In genomic region chr19:18603011-18603410, GRCm38 (mm10) we compare ENCODE assay signal across 16 mouse cellular contexts. TPM values are rescaled to one million over a fixed set of nuclear protein-coding genes. Genes with fewer than 3 reads are reported as not detected.
A peak's percentile ranks its signal among the peaks of the same experiment; 100 is the strongest.
DNase-seq lines count a peak whose midpoint lies in the region; ATAC-seq and TF ChIP-seq lines count a peak whose summit lies in the region.
"Had no signal": no experiment of that assay in that cellular context is flagged by ENCODE, and none has a peak within 500 bp of the region (broad histone marks: within the 10 kb centered on the region; RNA-seq: fewer than 3 reads in every experiment).

No protein-coding gene starts in this region.

- TF ChIP-seq CTCF in lung, postnatal 0 days (IDR thresholded peaks at IDR 0.05) = no peak
- TF ChIP-seq CTCF in liver, embryonic 14.5 days (IDR thresholded peaks at IDR 0.05; ENCODE audit: low read depth) = no peak

- TF ChIP-seq EP300 in lung, postnatal 0 days (IDR thresholded peaks at IDR 0.05) = no peak
- TF ChIP-seq EP300 in liver, embryonic 14.5 days (IDR thresholded peaks at IDR 0.05; ENCODE audit: low read depth) = no peak

- H3K27ac ChIP-seq in heart, embryonic 16.5 days (ENCODE audit: low read length) = no peak overlapping the region
- no peak overlapping the region for H3K27ac ChIP-seq in lung, postnatal 0 days (ENCODE audit: low read length)
- no peak overlapping the region for H3K27ac ChIP-seq in liver, embryonic 14.5 days
- H3K27ac ChIP-seq: embryonic facial prominence, embryonic 13.5 days; limb, embryonic 10.5 days had no signal

- intact Hi-C loops in heart, postnatal 10 days (cut with DNase I) = no loop called here

- H3K4me1 ChIP-seq in heart, embryonic 16.5 days (ENCODE audit: control insufficient read depth, insufficient read depth, low read length) = peaks cover 12% of the 10 kb centered on the region
- H3K4me1 ChIP-seq in lung, postnatal 0 days (ENCODE audit: insufficient read depth, low read depth, low read length) = peaks cover 10% of the 10 kb centered on the region; the same call in 1 of the 2 replicates
- H3K4me1 ChIP-seq in liver, embryonic 14.5 days (replicated peaks; ENCODE audit: control insufficient read depth in 2 of 2, insufficient read depth in 2 of 2, low read length in 1 of 2) = no peaks in the 10 kb centered on the region; a peak in 1 of 4 replicates

- H3K36me3 ChIP-seq in heart, embryonic 16.5 days (ENCODE audit: control insufficient read depth, insufficient read depth) = peaks cover 7% of the 10 kb centered on the region; the same call in 1 of the 2 replicates
- peaks cover 4% of the 10 kb centered on the region; the same call in 1 of the 2 replicates for H3K36me3 ChIP-seq in lung, postnatal 0 days (ENCODE audit: insufficient read depth, low read length)
- no peaks in the 10 kb centered on the region for H3K36me3 ChIP-seq in liver, embryonic 14.5 days (replicated peaks; ENCODE audit: control insufficient read depth, insufficient read depth, low read depth)
- H3K36me3 ChIP-seq: limb, embryonic 10.5 days had no signal

- no peak overlapping the region for H3K9ac ChIP-seq in heart, embryonic 16.5 days (ENCODE audit: low read length)
- no peak overlapping the region for H3K9ac ChIP-seq in lung, postnatal 0 days (replicated peaks; ENCODE audit: low read depth)
- H3K9ac ChIP-seq in liver, embryonic 14.5 days (replicated peaks) = no peak overlapping the region
- H3K9ac ChIP-seq: embryonic facial prominence, embryonic 13.5 days had no signal

- H3K4me2 ChIP-seq in heart, embryonic 16.5 days (ENCODE audit: low read depth, low read length) = no peak overlapping the region
- H3K4me2 ChIP-seq in lung, postnatal 0 days (replicated peaks; ENCODE audit: low read depth, low read length) = no peak overlapping the region
- H3K4me2 ChIP-seq in liver, embryonic 14.5 days (ENCODE audit: low read depth) = no peak overlapping the region
- H3K4me2 ChIP-seq: embryonic facial prominence, embryonic 13.5 days had no signal

- ATAC-seq in heart, embryonic 16.5 days (replicated peaks; ENCODE audit: extremely low read depth, insufficient read depth, low FRiP score) = peak; percentile 20
- peak; percentile 9; the same call in 1 of the 2 replicates for ATAC-seq in lung, postnatal 0 days
- peak; percentile 52; the same call in 1 of the 2 replicates for ATAC-seq in liver, embryonic 14.5 days (ENCODE audit: insufficient read depth)
- ATAC-seq: forebrain, embryonic 16.5 days had no signal

- H3K27me3 ChIP-seq in heart, embryonic 16.5 days (ENCODE audit: control insufficient read depth, insufficient read depth, low read length) = no peaks in the 10 kb centered on the region
- H3K27me3 ChIP-seq in lung, postnatal 0 days (replicated peaks; ENCODE audit: insufficient read depth, low read length) = no peaks in the 10 kb centered on the region
- no peaks in the 10 kb centered on the region for H3K27me3 ChIP-seq in liver, embryonic 14.5 days (ENCODE audit: control insufficient read depth, insufficient read depth, low read length)
- H3K27me3 ChIP-seq: embryonic facial prominence, embryonic 13.5 days had no signal

- H3K9me3 ChIP-seq in heart, embryonic 16.5 days (replicated peaks; ENCODE audit: control insufficient read depth, low read length) = no peaks in the 10 kb centered on the region
- H3K9me3 ChIP-seq in lung, postnatal 0 days (ENCODE audit: low read length) = no peaks in the 10 kb centered on the region
- H3K9me3 ChIP-seq in liver, embryonic 14.5 days (ENCODE audit: control insufficient read depth, low read length) = no peaks in the 10 kb centered on the region
- H3K9me3 ChIP-seq: embryonic facial prominence, embryonic 13.5 days; limb, embryonic 10.5 days had no signal

- WGBS in heart, embryonic 16.5 days = 78% methylated on average over 6 of the region's 6 CpGs
- 73% methylated on average over 6 of the region's 6 CpGs for WGBS in lung, postnatal 0 days
- 72% methylated on average over 6 of the region's 6 CpGs for WGBS in liver, embryonic 14.5 days (ENCODE audit: insufficient replicate concordance)

- no peak overlapping the region for H3K4me3 ChIP-seq in heart, embryonic 16.5 days (ENCODE audit: low read length)
- H3K4me3 ChIP-seq in lung, postnatal 0 days (ENCODE audit: low read depth, low read length) = no peak overlapping the region
- no peak overlapping the region for H3K4me3 ChIP-seq in liver, embryonic 14.5 days (ENCODE audit: insufficient read depth in 1 of 2, low read depth in 2 of 2, low read length in 2 of 2)
- H3K4me3 ChIP-seq: embryonic facial prominence, embryonic 13.5 days; limb, embryonic 10.5 days had no signal

- no peak for DNase-seq in heart, postnatal 10 days
- DNase-seq in lung, postnatal 0 days (ENCODE audit: low spot score) = peak; percentile 16
- no peak for DNase-seq in lung, postnatal 14 days
- DNase-seq in liver, embryonic 14.5 days (ENCODE audit: low read depth in 3 of 3, low spot score in 3 of 3) = no peak
- DNase-seq in thymus, postnatal 25 days = no peak
- no peak for DNase-seq in right cerebral cortex, postnatal 36 days (ENCODE audit: low spot score in 2 of 2)
- no peak for DNase-seq in urinary bladder, adult 2 months (ENCODE audit: low spot score)
- DNase-seq: cerebellum, adult 9-11 months; gastrocnemius, postnatal 36 days; heart, postnatal 14 days; kidney, adult 2 months; spleen, adult 18-20 months had no signal

RNA-seq across cellular contexts. Expression of gene Ostf1, which starts 28.6 kb away (rescaled TPM):
- polyA plus RNA-seq in heart, embryonic 16.5 days (2015; fragmentation: Nextera tagmentation; extraction: Ambion mirVana) = 89.5 and 94.1 TPM in 2 replicates
- 10 to 100 TPM; 60.3 to 64.1 TPM for total RNA-seq in heart, postnatal 10 days (2021)
- 215 and 248 TPM in 2 replicates for polyA plus RNA-seq in lung, postnatal 0 days (2015; fragmentation: Nextera tagmentation; extraction: Ambion mirVana)
- 18.5 and 29.8 TPM in 2 replicates for polyA plus RNA-seq in liver, embryonic 14.5 days (2012; rRNA removed)
- 56.9 and 58.6 TPM in 2 replicates for polyA plus RNA-seq in liver, embryonic 14.5 days (2014; fragmentation: Nextera tagmentation; extraction: Ambion mirVana)
- polyA plus RNA-seq in urinary bladder, adult 2 months (2012; rRNA removed) = 85.0 and 103 TPM in 2 replicates

RNA-seq across cellular contexts. Expression of gene Nmrk1, which starts 28.7 kb away (rescaled TPM):
- polyA plus RNA-seq in heart, embryonic 16.5 days (2015; fragmentation: Nextera tagmentation; extraction: Ambion mirVana) = 8.0 and 8.3 TPM in 2 replicates
- total RNA-seq in heart, postnatal 10 days (2021) = 1 to 10 TPM; 3.3 TPM
- polyA plus RNA-seq in lung, postnatal 0 days (2015; fragmentation: Nextera tagmentation; extraction: Ambion mirVana) = 5.0 and 7.4 TPM in 2 replicates
- polyA plus RNA-seq in liver, embryonic 14.5 days (2012; rRNA removed) = 3.3 and 3.5 TPM in 2 replicates
- polyA plus RNA-seq in liver, embryonic 14.5 days (2014; fragmentation: Nextera tagmentation; extraction: Ambion mirVana) = 2.6 and 3.5 TPM in 2 replicates
- polyA plus RNA-seq in urinary bladder, adult 2 months (2012; rRNA removed) = 12.6 and 14.7 TPM in 2 replicates
